Mouse (Mus musculus) intestine, embryonic 14.5 days (tissue): ENCODE measurements at regions not wholly inside any gene's neighbourhood (a gene's known extent, or its start where the extent isn't known, plus 50 kb on each side); places are given as distances from the start of the nearest gene placed in this dataset.

Experiments
- ATAC-seq: fragments of 200-750 bp; cut with Nextera tagmentation; replicated peaks from 2 replicates; pipeline ENCODE4 v1.8.0; 2017; ENCODE audit warnings: low read depth, moderate number of reproducible peaks, moderate TSS enrichment, moderate library complexity; ENCODE audit not compliant: low FRiP score, low TSS enrichment
- DNase-seq: peaks from one replicate; pipeline ENCODE4 v3.0.0-alpha.2; 2018; ENCODE audit warnings: low spot score
- H3K27ac ChIP-seq: fragments of 300-500 bp; sonication (generic); 2 replicates; pipeline ENCODE4 v1.5.1; 2014; ENCODE audit warnings: low read depth, mild to moderate bottlenecking, control low read depth
- H3K27me3 ChIP-seq: fragments of 300-500 bp; sonication (generic); replicated peaks from 2 replicates; pipeline ENCODE4 v1.6.1; 2014; ENCODE audit warnings: low read length, control low read depth; ENCODE audit not compliant: control insufficient read depth, insufficient read depth
- H3K36me3 ChIP-seq: fragments of 300-500 bp; sonication (generic); 2 replicates; pipeline ENCODE4 v1.6.1; 2014; ENCODE audit warnings: low read length, control low read depth; ENCODE audit not compliant: control insufficient read depth, insufficient read depth
- H3K4me1 ChIP-seq: fragments of 300-500 bp; sonication (generic); replicated peaks from 2 replicates; pipeline ENCODE4 v1.6.1; 2014; ENCODE audit warnings: low read length, control low read depth, mixed read lengths; ENCODE audit not compliant: control insufficient read depth, insufficient read depth
- H3K4me2 ChIP-seq: fragments of 300-500 bp; sonication (generic); 2 replicates; pipeline ENCODE4 v1.6.1; 2014; ENCODE audit warnings: low read length
- H3K4me3 ChIP-seq: fragments of 300-500 bp; sonication (generic); 2 replicates; pipeline ENCODE4 v1.5.1; 2014; ENCODE audit warnings: low read depth, low read length, control low read depth, mixed read lengths
- H3K9ac ChIP-seq: fragments of 300-500 bp; sonication (generic); 2 replicates; pipeline ENCODE4 v1.6.1; 2014; ENCODE audit warnings: mild to moderate bottlenecking, low read length
- H3K9me3 ChIP-seq: fragments of 300-500 bp; sonication (generic); 2 replicates; pipeline ENCODE4 v1.6.1; 2016; ENCODE audit warnings: low read length, control low read depth; ENCODE audit not compliant: control insufficient read depth
- WGBS: fragments of 180-500 bp; shearing (Covaris S2); extraction: QIAGEN DNeasy Blood & Tissue Kit; methylation state at CpG from one replicate; pipeline ENCODE4 v1.1.7; 2014; 5-methylcytosine and 5-hydroxymethylcytosine counted together

- DNase-seq, result no peak
- Histone ChIP-seq H3K27me3 (no peaks in the 10 kb centered on the region), H3K36me3 (no peaks in the 10 kb centered on the region), H3K27ac (no peak overlapping the region), H3K9me3 (no peaks in the 10 kb centered on the region), H3K4me3 (no peak overlapping the region), H3K4me2 (no peak overlapping the region), H3K4me1 (peaks cover 15% of the 10 kb centered on the region; the same call in 1 of the 2 replicates), H3K9ac (no peak overlapping the region)
- ATAC-seq, result no peak
- WGBS, result 47% methylated on average over 4 of the region's 4 CpGs
Observed at GRCm38 (mm10) chr19:36681056-36681455, 55.4 kb downstream of the Ppp1r3c start.

GRCm38 (mm10) chr19:36680322-36680721 lies 56.1 kb downstream of the Ppp1r3c start:
- Histone ChIP-seq H3K4me1 (peaks cover 15% of the 10 kb centered on the region; the same call in 1 of the 2 replicates), H3K36me3 (no peaks in the 10 kb centered on the region), H3K4me3 (no peak overlapping the region), H3K4me2 (no peak overlapping the region), H3K9ac (no peak overlapping the region), H3K27me3 (no peaks in the 10 kb centered on the region), H3K9me3 (no peaks in the 10 kb centered on the region), H3K27ac (no peak overlapping the region)
- WGBS, result 44% methylated on average over 2 of the region's 2 CpGs
- ATAC-seq (no peak), DNase-seq (peak; percentile 40)

DNA sequence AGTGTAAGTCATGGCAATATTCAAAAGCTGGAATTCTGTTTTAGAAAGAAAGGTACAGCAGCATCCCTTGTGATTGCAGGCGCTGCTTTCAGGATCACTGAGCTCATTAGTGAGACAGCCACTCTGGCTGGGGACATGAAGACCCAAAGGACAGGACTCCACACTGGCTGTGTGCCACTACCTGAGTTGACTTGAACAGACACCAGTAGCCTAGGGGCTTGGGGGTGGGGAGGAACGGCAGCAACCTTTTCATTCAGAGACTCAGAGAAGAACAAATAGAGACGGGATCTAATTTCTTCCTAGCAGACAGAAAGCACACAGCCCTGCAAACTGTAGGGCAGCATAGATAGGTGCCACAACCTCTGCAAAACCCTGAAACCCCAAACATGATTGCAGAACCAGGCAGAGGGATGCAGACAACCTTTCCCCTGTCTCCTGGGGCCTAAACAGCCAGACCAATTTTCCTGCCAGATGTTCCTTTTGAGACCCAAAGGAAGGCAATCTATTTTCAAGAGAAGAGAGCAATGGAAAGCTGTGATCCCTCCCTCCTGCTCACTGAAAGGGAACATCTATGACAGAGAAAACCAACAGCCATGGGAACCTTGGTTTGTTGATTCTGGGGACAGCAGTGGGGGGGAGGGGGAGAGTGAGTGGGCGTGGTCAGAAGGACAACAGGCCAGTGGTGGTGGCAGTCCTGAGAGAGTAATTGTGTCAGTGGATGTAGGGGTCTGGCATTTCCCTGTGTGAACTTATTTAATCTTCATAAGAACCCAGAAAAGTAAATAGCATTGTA lies 57.2 kb downstream of the Ppp1r3c start:
- H3K9ac ChIP-seq, result no peak overlapping the region
- WGBS, result 33% methylated on average over 4 of the region's 4 CpGs
- peaks cover 15% of the 10 kb centered on the region; the same call in 1 of the 2 replicates for H3K4me1 ChIP-seq
- H3K4me2 ChIP-seq, result no peak overlapping the region
- no peak overlapping the region for H3K4me3 ChIP-seq
- 0 out of 2 replicates have a peak overlapping the region, but pooled peaks have one; percentile 5 for H3K27ac ChIP-seq
- peak; percentile 55 for DNase-seq
- H3K36me3 ChIP-seq, result no peaks in the 10 kb centered on the region
- no peaks in the 10 kb centered on the region for H3K27me3 ChIP-seq
- no peak for ATAC-seq
- H3K9me3 ChIP-seq, result no peaks in the 10 kb centered on the region

DNA sequence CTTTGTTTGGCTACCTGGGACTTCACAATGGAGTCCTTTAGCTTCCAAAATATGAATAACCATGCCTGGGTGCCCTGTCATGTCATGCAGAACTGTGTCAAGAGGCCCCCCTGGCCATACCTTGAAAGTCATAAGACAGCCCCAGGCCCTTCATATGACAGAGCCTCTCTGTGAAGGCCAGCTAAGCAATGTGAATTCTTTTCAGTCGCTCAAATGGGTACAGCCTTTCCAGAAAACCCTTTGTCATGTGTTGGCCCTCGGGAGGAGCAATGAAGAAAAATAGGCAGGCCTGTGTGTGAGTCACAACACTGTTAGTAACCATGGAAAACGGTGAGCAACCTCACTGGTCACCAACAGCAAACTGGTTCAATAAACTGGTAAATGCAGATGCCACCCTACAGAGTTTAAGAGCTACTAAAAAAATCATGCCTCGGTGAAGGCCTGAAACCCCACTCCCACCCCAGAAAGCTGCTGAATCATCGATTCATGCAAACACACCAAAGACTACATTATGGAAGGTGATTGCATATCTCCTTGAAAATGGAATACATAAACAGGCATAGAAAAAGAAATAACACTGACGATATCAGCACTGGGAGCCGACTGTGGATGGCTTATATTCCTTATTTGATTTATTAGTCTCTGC lies 57.9 kb downstream of the Ppp1r3c start:
- Histone ChIP-seq H3K27ac (no peak overlapping the region), H3K9me3 (no peaks in the 10 kb centered on the region), H3K4me3 (no peak overlapping the region), H3K27me3 (no peaks in the 10 kb centered on the region), H3K4me1 (peaks cover 15% of the 10 kb centered on the region; the same call in 1 of the 2 replicates), H3K4me2 (no peak overlapping the region), H3K36me3 (no peaks in the 10 kb centered on the region), H3K9ac (no peak overlapping the region)
- ATAC-seq, result no peak
- 66% methylated on average over 7 of the region's 7 CpGs for WGBS
- peak; percentile 41 for DNase-seq

DNA sequence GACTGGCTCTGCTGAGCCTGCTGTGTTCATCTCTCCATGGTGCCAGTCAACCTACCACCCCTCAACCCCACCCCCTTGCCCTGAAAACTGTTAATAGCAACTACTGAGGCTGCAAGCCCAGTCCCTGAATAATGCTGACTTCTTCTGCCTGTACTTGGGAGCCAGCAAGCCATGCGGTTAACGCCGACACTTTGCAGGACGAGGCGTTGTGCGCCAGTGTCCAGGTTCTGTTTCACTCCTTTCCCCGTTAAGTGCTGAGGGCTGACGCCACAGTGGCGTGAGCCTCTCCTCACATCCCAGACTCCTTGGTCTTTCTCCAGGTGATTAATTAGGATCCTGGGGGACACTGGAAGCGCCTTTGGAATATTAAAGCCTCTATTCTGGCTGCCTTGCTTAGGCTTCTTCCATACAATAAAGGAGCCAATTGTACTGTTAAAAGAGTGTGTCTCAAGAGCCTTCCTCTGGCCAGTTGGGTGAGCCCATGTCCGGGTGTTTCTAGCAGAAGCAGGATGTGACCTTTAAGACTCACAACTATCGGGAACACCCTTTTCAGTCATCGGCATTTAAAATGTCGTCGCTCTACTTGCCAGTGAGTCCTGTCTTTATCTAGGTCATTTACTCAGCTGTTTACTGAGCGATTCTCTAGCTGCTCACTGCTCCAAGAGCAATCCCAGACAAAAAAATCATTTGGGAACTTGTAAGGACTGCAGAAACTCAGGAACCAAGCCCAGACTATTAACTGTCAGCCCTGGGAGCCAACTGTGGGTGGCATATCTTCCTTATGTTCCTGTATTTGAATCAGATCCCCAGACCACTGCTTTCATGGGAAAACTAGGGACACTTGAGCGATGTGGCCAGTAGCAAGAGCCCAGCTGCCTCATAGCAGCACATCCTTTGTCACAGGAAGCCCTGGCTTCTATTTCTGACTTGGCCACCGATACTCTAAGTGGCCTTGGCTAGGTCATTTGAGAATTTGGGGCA lies 59.1 kb downstream of the Ppp1r3c start:
- Histone ChIP-seq H3K36me3 (no peaks in the 10 kb centered on the region), H3K9me3 (no peaks in the 10 kb centered on the region), H3K27ac (no peak overlapping the region), H3K4me3 (no peak overlapping the region), H3K4me1 (peaks cover 15% of the 10 kb centered on the region; the same call in 1 of the 2 replicates), H3K9ac (no peak overlapping the region), H3K4me2 (no peak overlapping the region), H3K27me3 (no peaks in the 10 kb centered on the region)
- ATAC-seq, result no peak
- 75% methylated on average over 18 of the region's 18 CpGs for WGBS
- DNase-seq, result no peak

GRCm38 (mm10) chr19:36674946-36675345 lies 61.5 kb downstream of the Ppp1r3c start:
- 87% methylated on average over 4 of the region's 4 CpGs for WGBS
- DNase-seq (no peak), ATAC-seq (no peak)
- H3K4me3 ChIP-seq, result no peak overlapping the region
- H3K9ac ChIP-seq, result no peak overlapping the region
- H3K36me3 ChIP-seq, result no peaks in the 10 kb centered on the region
- H3K27me3 ChIP-seq, result no peaks in the 10 kb centered on the region
- no peak overlapping the region for H3K4me2 ChIP-seq
- peaks cover 7% of the 10 kb centered on the region; the same call in 1 of the 2 replicates for H3K4me1 ChIP-seq
- no peaks in the 10 kb centered on the region for H3K9me3 ChIP-seq
- H3K27ac ChIP-seq, result no peak overlapping the region

DNA sequence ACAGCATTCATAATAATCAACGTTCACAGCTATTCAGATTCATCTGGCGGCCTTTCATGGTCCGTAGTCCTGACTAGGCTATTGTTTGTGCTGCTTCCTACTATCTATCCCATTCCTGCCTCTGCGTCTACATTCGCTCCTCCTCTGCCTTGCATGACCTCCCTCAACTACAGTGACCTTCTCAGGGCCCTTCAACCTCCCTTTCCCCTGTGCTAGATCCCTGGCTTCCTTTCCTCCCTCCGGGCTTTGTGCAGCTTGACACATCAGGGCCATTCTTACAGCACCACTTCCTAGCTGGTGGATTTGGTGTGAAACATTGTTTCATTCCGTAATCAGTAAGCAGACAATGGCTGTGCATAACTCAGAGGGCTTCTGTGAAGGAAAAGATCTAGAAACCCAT lies 65.6 kb downstream of the Ppp1r3c start:
- H3K4me3 ChIP-seq, result no peak overlapping the region
- WGBS, result 81% methylated on average over 7 of the region's 7 CpGs
- H3K27me3 ChIP-seq, result no peaks in the 10 kb centered on the region
- no peak for DNase-seq
- no peak for ATAC-seq
- no peaks in the 10 kb centered on the region for H3K4me1 ChIP-seq
- no peak overlapping the region for H3K4me2 ChIP-seq
- no peaks in the 10 kb centered on the region for H3K36me3 ChIP-seq
- H3K9ac ChIP-seq, result no peak overlapping the region
- no peak overlapping the region for H3K27ac ChIP-seq
- no peaks in the 10 kb centered on the region for H3K9me3 ChIP-seq
